In the genomic region with DNA sequence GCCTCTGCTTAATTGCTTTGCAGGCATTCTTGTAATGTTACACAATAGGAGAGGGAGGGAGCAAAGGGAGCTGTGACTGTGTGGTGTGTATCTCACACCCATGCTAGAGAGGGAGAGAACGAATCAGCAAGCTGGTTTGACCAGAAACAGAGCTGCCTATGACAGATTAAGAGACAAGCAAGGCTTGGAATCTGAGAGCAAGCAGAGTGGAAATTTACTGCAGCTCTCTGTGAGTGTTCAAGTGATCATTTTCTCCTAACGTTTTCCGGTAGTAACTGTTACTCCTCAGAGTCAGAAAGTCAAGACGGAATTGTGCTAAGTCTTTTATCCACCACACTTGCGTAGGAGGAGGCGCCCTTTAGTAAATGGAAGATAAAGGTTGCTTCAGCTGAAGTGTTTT, we compare ENCODE assay signal across 8 mouse cellular contexts. TPM values are rescaled to one million over a fixed set of nuclear protein-coding genes. Genes with fewer than 3 reads are reported as not detected.
DNase-seq lines count a peak whose midpoint lies in the region; ATAC-seq and TF ChIP-seq lines count a peak whose summit lies in the region.
"Had no signal": no experiment of that assay in that cellular context is flagged by ENCODE, and none has a peak within 500 bp of the region (broad histone marks: within the 10 kb centered on the region; RNA-seq: fewer than 3 reads in every experiment).

No protein-coding gene starts in this region.

- H3K79me2 ChIP-seq in liver, adult 2 months (ENCODE audit: control insufficient read depth, insufficient read depth, low read length) = no peaks in the 10 kb centered on the region; the same call in 1 of the 2 replicates

- TF ChIP-seq CTCF in liver, adult 2 months (IDR thresholded peaks at IDR 0.05; ENCODE audit: low read depth, low read length) = no peak

- TF ChIP-seq POLR2A in liver, adult 2 months (IDR thresholded peaks at IDR 0.05; ENCODE audit: extremely low read depth, insufficient read depth, low read length) = no peak

- no peaks in the 10 kb centered on the region; the same call in 1 of the 2 replicates for H3K36me3 ChIP-seq in liver, adult 2 months (ENCODE audit: control insufficient read depth, insufficient read depth, low read length)
- no peaks in the 10 kb centered on the region for H3K36me3 ChIP-seq in liver, embryonic 11.5 days (ENCODE audit: control insufficient read depth, insufficient read depth, low read length)
- H3K36me3 ChIP-seq: limb, embryonic 12.5 days had no signal

- no peak overlapping the region for H3K9ac ChIP-seq in liver, adult 2 months (ENCODE audit: low read depth, low read length)
- H3K9ac ChIP-seq in liver, embryonic 11.5 days (ENCODE audit: low read depth, low read length) = no peak overlapping the region
- H3K9ac ChIP-seq: limb, embryonic 12.5 days had no signal

- H3K9me3 ChIP-seq in liver, embryonic 11.5 days (ENCODE audit: control insufficient read depth, low read length) = no peaks in the 10 kb centered on the region
- H3K9me3 ChIP-seq: limb, embryonic 12.5 days had no signal

- H3K4me3 ChIP-seq in liver, adult 2 months (ENCODE audit: insufficient read depth, low read depth, low read length) = no peak overlapping the region
- H3K4me3 ChIP-seq in liver, embryonic 11.5 days (ENCODE audit: low read depth, low read length) = no peak overlapping the region
- H3K4me3 ChIP-seq: limb, embryonic 12.5 days had no signal

- no peak overlapping the region for H3K27ac ChIP-seq in liver, adult 2 months (replicated peaks; ENCODE audit: insufficient read depth, low read depth, low read length)
- no peak overlapping the region for H3K27ac ChIP-seq in liver, embryonic 11.5 days (ENCODE audit: low read depth, low read length)
- H3K27ac ChIP-seq: limb, embryonic 12.5 days had no signal

- no peak for ATAC-seq in liver, embryonic 11.5 days (replicated peaks; ENCODE audit: low FRiP score)

- no peaks in the 10 kb centered on the region for H3K4me1 ChIP-seq in liver, adult 2 months (ENCODE audit: control insufficient read depth, insufficient read depth, low read length)
- no peaks in the 10 kb centered on the region for H3K4me1 ChIP-seq in liver, embryonic 11.5 days (replicated peaks; ENCODE audit: control insufficient read depth, insufficient read depth, low read length)

- WGBS in liver, adult 2 months = 82% methylated on average over 6 of the region's 6 CpGs
- WGBS in liver, embryonic 11.5 days = 52% methylated on average over 6 of the region's 6 CpGs

- H3K4me2 ChIP-seq in liver, embryonic 11.5 days = no peak overlapping the region
- H3K4me2 ChIP-seq: limb, embryonic 12.5 days had no signal

- peak; percentile 17 for DNase-seq in liver, adult 2 months (ENCODE audit: extremely low read depth, low read depth, low spot score)
- DNase-seq in liver, embryonic 11.5 days (ENCODE audit: low spot score) = no peak
- DNase-seq in fat pad, adult 2 months (ENCODE audit: extremely low read depth, low read depth, low spot score) = peak; percentile 30
- peak; percentile 6 for DNase-seq in heart, postnatal 4 days
- DNase-seq in lung, adult 18-20 months = peak; percentile 32 to 67
- no peak for DNase-seq in thymus, postnatal 0 days (ENCODE audit: low spot score)
- DNase-seq in ovary, adult 18-20 months (ENCODE audit: low spot score) = no peak

- H3K27me3 ChIP-seq in liver, adult 2 months (ENCODE audit: control insufficient read depth, insufficient read depth, low read length) = no peaks in the 10 kb centered on the region
- H3K27me3 ChIP-seq in liver, embryonic 11.5 days (replicated peaks; ENCODE audit: control insufficient read depth, insufficient read depth, low read length) = no peaks in the 10 kb centered on the region
- H3K27me3 ChIP-seq: limb, embryonic 12.5 days had no signal

RNA-seq across cellular contexts. Expression of a gene that starts 37.9 kb away (rescaled TPM):
- 40.5 and 47.6 TPM in 2 replicates for total RNA-seq in liver, adult 2 months (2014; rRNA removed)
- 13.6 and 16.3 TPM in 2 replicates for polyA plus RNA-seq in liver, adult 2 months (2012; rRNA removed)
- polyA plus RNA-seq in liver, embryonic 11.5 days (2014; fragmentation: Nextera tagmentation; extraction: Ambion mirVana) = 47.4 and 54.5 TPM in 2 replicates
- total RNA-seq in heart, postnatal 4 days (2021) = 10 to 100 TPM; 19.3 to 22.5 TPM
- 29.3 and 31.8 TPM in 2 replicates for polyA plus RNA-seq in thymus, postnatal 0 days (2015; fragmentation: Nextera tagmentation; extraction: Ambion mirVana)

RNA-seq across cellular contexts. Expression of a gene that starts 38.0 kb away (rescaled TPM):
- total RNA-seq in liver, adult 2 months (2014; rRNA removed) = 27.4 and 29.7 TPM in 2 replicates
- 10.2 and 10.3 TPM in 2 replicates for polyA plus RNA-seq in liver, adult 2 months (2012; rRNA removed)
- polyA plus RNA-seq in liver, embryonic 11.5 days (2014; fragmentation: Nextera tagmentation; extraction: Ambion mirVana) = 13.0 and 13.4 TPM in 2 replicates
- 10 to 100 TPM; 11.7 to 12.8 TPM for total RNA-seq in heart, postnatal 4 days (2021)
- 14.2 and 14.6 TPM in 2 replicates for polyA plus RNA-seq in thymus, postnatal 0 days (2015; fragmentation: Nextera tagmentation; extraction: Ambion mirVana)

Comparison
In these comparisons a context has a peak if more than half of its experiments do, and no peak if none do; other contexts are left out.
1. DNase-seq: peak in liver, adult 2 months (single experiment), fat pad, adult 2 months (single experiment), heart, postnatal 4 days (single experiment) and lung, adult 18-20 months (2 of 2); none in liver, embryonic 11.5 days (single experiment), thymus, postnatal 0 days (single experiment) and ovary, adult 18-20 months (single experiment).